Mouse (Mus musculus) Patski (cell line): Measurements from ENCODE around the gene Tmcc3. TPM values are rescaled to one million over a fixed set of nuclear protein-coding genes. Genes with fewer than 3 reads are reported as not detected.

Source experiments
- ATAC-seq: fragments of 100-300 bp; one replicate; pipeline ENCODE4 v1.8.0; 2021
- CTCF ChIA-PET: fragments of 350-600 bp; sonication (Branson Sonifier 250); formaldehyde crosslinking; loops from one replicate; lab custom pipeline; 2022; ENCODE audit warnings: inconsistent platforms; lab: Charles Lee
- POLR2A ChIA-PET: fragments of 350-600 bp; sonication (Branson Sonifier 250); formaldehyde crosslinking; loops from one replicate; lab custom pipeline; 2022; ENCODE audit warnings: antibody characterized with exemption, inconsistent platforms; lab: Charles Lee
- DNase-seq: peaks from one replicate; pipeline ENCODE4 v3.0.0-alpha.2; 2011; ENCODE audit warnings: low read depth, low spot score
- H3K27me3 ChIP-seq: fragments of 371-371 bp; one replicate; pipeline ENCODE4 v1.5.1; 2021
- CTCF ChIP-seq: fragments of 100-300 bp; IDR thresholded peaks from one replicate; pipeline ENCODE4 v1.5.1; 2021
- in situ Hi-C: fragments of 300-500 bp; cut with MboI; formaldehyde crosslinking; loops from 3 replicates; pipeline ENCODE4 v1.11.1; 2018; ENCODE audit warnings: low pct_unique_long_range_greater_than_20kb, mixed read lengths
- polyA plus RNA-seq: library from polyadenylated mRNA; unstranded; gene quantifications from one replicate; pipeline ENCODE4 v1.2.3, GENCODE M21; 2021

Tmcc3 gene
- polyA plus RNA-seq, 1 experiment from 2014 or later, result 6.7 TPM

DNA sequence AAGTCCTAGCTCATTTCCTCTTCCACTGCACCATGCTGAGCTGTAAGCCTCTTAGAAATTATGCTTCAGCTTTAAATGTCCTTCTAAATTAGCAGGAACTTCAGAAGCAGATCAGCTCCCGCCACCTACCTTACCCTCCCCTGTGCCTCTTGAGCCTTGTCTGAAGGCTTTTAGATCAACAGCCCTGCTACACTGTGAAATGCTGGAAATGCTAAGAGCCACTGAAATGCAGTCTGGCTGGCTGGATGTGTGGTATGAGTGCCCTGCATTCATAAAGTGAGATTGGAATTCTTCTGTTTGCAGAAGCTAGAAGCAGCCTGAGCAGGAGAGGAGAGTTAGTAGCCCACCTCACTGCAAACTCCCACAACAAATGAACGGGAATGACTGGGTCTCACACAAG is 174.4 kb downstream of the Tmcc3 start:
- DNase-seq (no peak), ATAC-seq (no peak)
- in situ Hi-C loops, result no loop called here
- H3K27me3 ChIP-seq, result no peaks in the 10 kb centered on the region
- ChIA-PET POLR2A (interaction anchor here (1.3 kb wide), 1 partner anchor 24 kb away, joined by 3 read pairs; no protein-coding TSS in a partner anchor), CTCF (interaction anchor here (2.5 kb wide), 1 partner anchor 10 kb away, joined by 10 read pairs; no protein-coding TSS in a partner anchor)
- TF ChIP-seq CTCF, result no peak

DNA sequence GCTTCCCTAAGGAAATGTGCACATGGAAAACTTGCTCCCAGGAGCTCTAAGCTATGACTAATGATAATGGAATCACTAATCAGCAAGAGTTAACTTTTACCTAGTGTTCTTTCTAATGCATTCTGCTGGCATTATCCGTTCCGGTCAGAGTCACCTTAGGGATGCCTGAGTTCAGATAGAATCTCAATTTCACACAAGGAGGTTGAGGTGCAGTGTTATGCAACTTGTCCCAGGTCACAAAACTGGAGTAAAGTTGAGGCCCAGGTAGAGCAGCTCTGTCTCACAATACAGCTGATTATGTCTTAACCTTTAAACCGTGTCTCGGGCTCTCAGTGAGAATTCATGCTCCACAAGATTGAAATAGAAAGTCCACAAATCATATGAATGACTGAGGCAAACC is 177.8 kb downstream of the Tmcc3 start:
- DNase-seq (no peak), ATAC-seq (no peak)
- H3K27me3 ChIP-seq, result no peaks in the 10 kb centered on the region
- ChIA-PET POLR2A (no interaction called here), CTCF (interaction anchor here (1.3 kb wide), 1 partner anchor 9 kb away, joined by 4 read pairs; no protein-coding TSS in a partner anchor)
- in situ Hi-C loops, result no loop called here
- no peak for TF ChIP-seq CTCF

DNA sequence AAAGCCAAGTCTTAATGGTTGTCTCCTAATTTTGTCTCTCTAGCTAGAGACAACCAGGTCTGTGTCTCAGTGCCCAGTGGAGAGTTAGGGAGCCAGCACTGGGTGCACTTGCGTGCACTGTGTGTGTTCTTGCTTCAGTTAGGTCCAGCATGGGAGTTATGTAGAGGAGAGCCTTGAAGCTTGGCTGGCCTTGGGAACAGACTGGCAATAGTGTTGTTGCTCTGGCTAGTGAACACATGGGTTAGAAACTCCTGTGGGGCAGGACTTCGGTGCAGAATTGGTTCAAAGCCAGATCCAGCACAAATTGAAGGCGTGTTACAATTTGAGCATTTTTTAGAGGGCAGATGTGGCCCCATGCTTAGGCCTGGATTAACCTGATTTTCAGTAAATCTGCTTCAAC is 179.3 kb downstream of the Tmcc3 start:
- no peaks in the 10 kb centered on the region for H3K27me3 ChIP-seq
- TF ChIP-seq CTCF, result no peak
- POLR2A ChIA-PET, result no interaction called here
- in situ Hi-C loops, result no loop called here
- ATAC-seq (no peak), DNase-seq (no peak)
- CTCF ChIA-PET, result no interaction called here

DNA sequence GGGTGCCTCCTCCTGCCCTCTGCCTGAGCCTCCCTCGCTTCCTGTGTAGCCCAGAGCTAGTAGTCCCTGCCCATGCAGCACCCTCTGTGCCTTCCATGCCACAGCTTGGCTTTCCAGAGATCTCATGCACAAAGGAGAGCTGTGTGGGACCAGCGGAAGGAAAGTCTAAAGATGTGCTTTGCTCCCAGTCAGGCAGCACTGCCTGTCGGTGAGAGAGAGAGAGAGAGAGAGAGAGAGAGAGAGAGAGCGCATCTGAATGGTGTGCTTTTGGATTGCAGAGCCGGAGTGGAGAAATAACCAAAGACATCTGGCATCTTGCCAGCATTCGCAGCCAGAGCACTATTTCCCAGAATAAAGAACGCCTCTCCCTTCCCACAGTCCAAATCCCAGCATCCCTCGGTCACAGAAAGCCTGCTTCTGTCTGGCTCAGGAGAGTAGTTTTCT is 182.7 kb downstream of the Tmcc3 start:
- DNase-seq (no peak), ATAC-seq (no peak)
- TF ChIP-seq CTCF, result no peak
- ChIA-PET CTCF (interaction anchor here (1.8 to 3.1 kb wide), 2 partner anchors 8 to 31 kb away, joined by 5 to 10 read pairs; no protein-coding TSS in a partner anchor), POLR2A (interaction anchor here (0.6 kb wide), 1 partner anchor 47 kb away, joined by 4 read pairs; no protein-coding TSS in a partner anchor)
- H3K27me3 ChIP-seq, result no peaks in the 10 kb centered on the region
- in situ Hi-C loops, result no loop called here

DNA sequence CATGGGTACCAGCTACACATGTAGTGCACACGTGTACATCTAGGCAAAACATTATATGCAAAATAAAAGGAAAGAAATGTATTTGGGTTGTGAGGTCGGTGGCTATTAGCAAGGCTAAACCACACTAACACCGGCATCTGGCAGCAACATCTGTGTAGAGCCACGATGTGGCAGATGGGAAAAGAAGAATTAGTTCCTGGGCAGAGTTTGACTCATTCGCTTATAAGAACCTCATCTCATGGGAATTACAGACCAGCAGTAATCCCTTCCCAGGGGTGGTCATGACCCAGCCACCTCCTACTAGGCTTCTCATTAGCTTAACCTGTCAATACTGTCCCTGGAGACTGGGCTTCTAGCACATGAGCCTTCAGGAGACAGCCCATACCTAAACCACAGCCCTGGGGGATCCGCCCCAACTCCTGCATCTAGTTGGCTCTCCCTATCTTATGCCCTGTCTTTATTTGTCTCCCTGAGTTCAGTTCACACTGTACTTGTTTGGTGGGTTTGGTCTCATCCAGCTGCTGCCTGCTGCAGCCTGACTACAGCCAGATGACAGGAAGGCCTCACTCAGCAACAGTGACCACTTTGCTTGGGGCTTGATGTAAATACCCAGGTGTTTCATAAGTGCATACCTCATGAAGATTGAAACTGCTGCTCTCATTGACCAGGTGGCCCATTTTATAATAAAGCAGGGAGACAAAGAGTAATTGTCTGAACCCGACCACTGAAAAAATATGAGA is 183.9 kb downstream of the Tmcc3 start:
- ATAC-seq, result no peak
- CTCF ChIA-PET, result interaction anchor here (1.0 to 3.1 kb wide), 3 partner anchors 10 to 33 kb away, joined by 4 to 10 read pairs (median 5); no protein-coding TSS in a partner anchor
- no peak for TF ChIP-seq CTCF
- POLR2A ChIA-PET, result no interaction called here
- DNase-seq, result no peak
- in situ Hi-C loops, result no loop called here
- H3K27me3 ChIP-seq, result no peaks in the 10 kb centered on the region

DNA sequence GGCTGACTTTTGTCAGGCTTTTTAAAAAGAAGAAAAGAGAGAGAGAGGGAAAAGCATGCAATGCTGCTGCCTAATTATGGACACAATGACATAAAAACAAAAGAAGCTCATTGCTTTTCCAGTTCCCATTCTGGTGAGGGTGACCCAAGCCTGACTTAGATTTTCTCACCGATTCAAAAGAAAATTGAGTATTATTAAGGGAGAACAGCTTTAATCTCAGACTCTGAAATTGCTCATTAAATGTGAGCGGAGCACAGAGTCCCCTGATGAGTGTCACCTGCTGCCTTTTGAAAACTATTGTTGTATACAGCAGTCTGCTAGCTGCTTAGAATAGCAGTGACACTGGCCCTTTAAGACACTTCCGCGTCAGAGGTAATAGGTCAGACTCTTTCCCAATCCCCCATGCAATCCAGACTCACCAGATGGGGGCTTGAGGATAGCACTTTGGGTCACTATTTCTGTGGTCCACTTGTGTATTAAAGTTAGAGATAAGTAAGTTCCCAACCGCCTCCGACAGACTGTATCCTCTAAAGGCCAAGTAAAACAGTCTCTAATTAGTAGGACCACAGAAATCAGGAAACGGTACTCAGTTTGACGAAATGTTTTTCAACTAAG is 185.2 kb downstream of the Tmcc3 start:
- POLR2A ChIA-PET, result no interaction called here
- DNase-seq (no peak), ATAC-seq (no peak)
- in situ Hi-C loops, result no loop called here
- CTCF ChIA-PET, result interaction anchor here (3.1 kb wide), 1 partner anchor 11 kb away, joined by 10 read pairs; no protein-coding TSS in a partner anchor
- no peaks in the 10 kb centered on the region for H3K27me3 ChIP-seq
- TF ChIP-seq CTCF, result no peak

DNA sequence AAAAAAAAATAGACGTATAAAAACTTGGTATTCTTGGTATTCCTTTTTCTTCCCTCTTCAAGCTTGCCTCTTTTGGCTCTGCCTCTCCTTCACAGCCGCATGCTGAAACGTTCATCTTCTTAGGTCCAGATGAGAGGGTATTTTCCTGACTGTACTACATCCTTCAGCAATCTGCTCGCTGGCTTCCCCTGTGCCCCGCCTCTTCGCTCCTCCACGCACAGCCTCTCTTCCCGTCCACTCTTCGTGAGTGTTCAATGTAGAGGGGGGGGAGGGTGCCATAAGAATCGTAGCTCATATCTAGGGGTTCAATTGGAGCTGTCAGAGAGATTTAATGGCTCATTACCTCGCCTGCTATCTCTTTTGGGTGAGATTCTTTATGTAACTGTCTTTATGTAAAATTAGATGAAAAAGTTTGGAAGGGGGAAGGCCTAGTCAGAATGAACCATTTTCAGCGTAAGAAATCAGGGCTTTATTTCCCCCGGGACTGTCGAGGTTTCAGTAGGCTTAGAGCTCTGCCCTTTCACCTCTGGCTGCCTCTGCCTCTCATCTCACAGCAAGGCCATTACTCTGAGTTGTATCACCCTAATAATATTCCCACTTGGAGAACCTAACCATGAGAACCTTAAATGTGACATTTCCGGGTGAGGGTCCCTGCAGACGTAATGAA is 188.6 kb downstream of the Tmcc3 start:
- CTCF ChIA-PET, result interaction anchor here (2.5 kb wide), 1 partner anchor 11 kb away, joined by 8 read pairs; no protein-coding TSS in a partner anchor
- no peaks in the 10 kb centered on the region for H3K27me3 ChIP-seq
- POLR2A ChIA-PET, result interaction anchor here (0.7 kb wide), 1 partner anchor 14 kb away, joined by 4 read pairs; no protein-coding TSS in a partner anchor
- DNase-seq (no peak), ATAC-seq (no peak)
- in situ Hi-C loops, result no loop called here
- no peak for TF ChIP-seq CTCF

DNA sequence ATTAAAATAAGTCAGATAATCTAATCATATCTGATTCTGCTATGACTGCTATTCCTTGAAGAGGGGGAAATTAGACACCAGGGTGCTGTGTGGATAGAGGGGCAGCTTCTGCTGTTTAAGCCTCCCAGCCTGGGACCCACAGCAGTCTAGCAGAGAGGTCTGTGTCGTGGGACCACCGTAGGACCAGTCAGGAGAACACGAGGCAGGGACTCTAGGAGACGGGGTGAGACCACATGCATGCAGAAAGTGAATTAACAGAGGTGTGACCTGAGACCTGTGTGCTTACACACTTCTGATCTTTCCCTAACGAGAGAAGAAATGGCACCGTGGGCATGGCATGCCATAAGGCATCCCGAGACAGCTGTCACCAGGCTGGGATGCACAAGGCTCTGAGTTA is 189.1 kb downstream of the Tmcc3 start:
- POLR2A ChIA-PET, result no interaction called here
- in situ Hi-C loops, result no loop called here
- H3K27me3 ChIP-seq, result no peaks in the 10 kb centered on the region
- no peak for ATAC-seq
- CTCF ChIA-PET, result interaction anchor here (2.5 kb wide), 1 partner anchor 10 kb away, joined by 8 read pairs; no protein-coding TSS in a partner anchor
- no peak for TF ChIP-seq CTCF
- DNase-seq, result no peak

DNA sequence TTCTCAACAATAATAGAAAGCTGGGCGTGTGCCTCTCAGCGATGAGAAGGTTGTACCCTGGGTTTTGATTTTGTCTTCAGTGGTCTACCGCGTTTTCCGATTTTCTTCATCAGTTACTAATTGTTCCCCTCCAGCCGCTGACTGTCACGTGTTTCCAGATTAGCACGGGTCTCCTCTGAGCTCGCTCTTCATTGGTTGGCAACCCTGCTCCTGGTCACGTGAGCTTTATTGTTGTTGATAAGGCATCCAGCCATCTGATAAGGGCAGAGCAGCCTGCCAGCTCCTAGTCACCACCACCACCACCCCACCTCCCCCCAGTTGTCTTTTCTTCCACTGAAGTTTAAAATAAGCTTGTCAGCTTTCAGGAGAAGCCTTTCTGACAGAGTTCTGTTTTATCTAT is 190.0 kb downstream of the Tmcc3 start:
- no peaks in the 10 kb centered on the region for H3K27me3 ChIP-seq
- in situ Hi-C loops, result no loop called here
- TF ChIP-seq CTCF, result no peak
- no peak for DNase-seq
- CTCF ChIA-PET, result interaction anchor here (2.5 kb wide), 1 partner anchor 9 kb away, joined by 8 read pairs; no protein-coding TSS in a partner anchor
- POLR2A ChIA-PET, result interaction anchor here (0.6 to 0.8 kb wide), 3 partner anchors 22 to 124 kb away, joined by 3 to 7 read pairs (median 3); no protein-coding TSS in a partner anchor
- ATAC-seq, result no peak

DNA sequence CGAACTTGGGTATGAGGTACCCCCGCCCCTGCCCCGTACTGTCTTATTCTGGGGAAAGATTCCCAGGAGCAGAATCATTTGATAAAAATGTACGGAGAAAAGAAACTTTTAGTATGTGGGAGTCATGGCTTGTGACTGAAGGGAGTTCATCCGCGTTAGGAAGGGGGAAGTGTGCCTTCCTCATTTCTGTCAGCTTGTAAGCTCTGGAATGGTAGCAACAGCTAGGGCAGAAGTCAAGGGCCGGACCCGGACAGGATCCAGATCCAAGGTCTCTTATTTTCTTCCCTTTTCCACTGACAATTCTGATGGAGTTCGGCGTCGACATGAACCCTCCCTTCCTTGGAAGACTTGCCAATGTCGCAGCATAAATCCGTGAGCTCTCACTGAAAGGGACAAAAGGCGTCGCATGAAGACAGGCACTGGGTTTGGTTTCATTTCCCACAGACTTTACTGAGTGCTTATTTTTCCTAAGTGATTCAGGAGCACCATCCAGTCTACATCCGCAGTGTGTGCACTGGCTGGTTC is 193.6 kb downstream of the Tmcc3 start:
- DNase-seq (no peak), ATAC-seq (no peak)
- POLR2A ChIA-PET, result no interaction called here
- TF ChIP-seq CTCF, result no peak
- in situ Hi-C loops, result no loop called here
- CTCF ChIA-PET, result interaction anchor here (1.2 kb wide), 1 partner anchor 9 kb away, joined by 3 read pairs; no protein-coding TSS in a partner anchor
- H3K27me3 ChIP-seq, result no peaks in the 10 kb centered on the region
